Mouse (Mus musculus): ENCODE data around the gene Mettl9.
A peak's percentile ranks its signal among the peaks of the same experiment; 100 is the strongest.

Gene Mettl9

GRCm38 (mm10) chr7:121045671-121046453 is 11.6 kb downstream of the Mettl9 start:
- no peak for DNase-seq

- no peak for DNase-seq
Observed at GRCm38 (mm10) chr7:121047624-121048023, 13.4 kb downstream of the Mettl9 start.

DNA sequence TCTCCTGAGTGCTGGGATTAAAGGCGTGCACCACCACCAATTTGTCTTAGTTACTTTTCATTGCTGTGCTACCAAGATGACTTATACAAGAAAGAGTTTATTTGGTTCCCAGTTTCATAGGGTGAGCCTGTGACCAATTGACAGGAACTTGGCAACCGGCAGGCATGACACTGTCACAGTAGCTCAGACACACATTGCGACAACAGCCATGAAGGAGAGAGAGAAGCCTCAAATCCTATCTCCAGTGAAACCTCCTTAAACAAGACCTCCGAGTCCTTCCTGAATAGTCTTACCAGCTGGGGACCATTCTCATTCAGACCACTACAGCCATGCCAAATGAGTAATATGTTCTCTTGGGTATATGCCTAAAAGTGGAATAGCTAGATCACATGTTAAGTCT is 18.8 kb downstream of the Mettl9 start:
- no peak for DNase-seq

GRCm38 (mm10) chr7:121059477-121060218 is 25.4 kb downstream of the Mettl9 start:
- peak; percentile 10 for DNase-seq

DNA sequence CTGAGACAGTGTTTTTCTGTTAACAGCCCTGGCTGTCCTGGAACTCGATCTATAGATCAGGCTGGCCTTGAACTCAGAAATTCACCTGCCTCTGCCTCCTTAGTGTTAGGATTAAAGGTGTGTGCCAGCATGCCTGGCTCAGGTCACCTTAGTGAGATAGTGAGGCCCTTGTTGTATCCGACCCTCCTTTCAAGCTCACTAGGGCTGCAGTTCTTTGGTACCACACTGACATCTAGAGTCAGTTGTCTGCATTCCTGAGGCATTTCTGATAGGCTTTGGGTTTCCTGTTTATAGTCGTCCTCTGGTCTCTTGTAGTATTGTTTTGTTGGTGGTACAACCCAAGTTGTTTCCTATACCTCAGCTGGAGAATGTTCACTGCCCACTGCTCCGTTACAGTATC is 30.1 kb downstream of the Mettl9 start:
- peak; percentile 36 for DNase-seq

DNA sequence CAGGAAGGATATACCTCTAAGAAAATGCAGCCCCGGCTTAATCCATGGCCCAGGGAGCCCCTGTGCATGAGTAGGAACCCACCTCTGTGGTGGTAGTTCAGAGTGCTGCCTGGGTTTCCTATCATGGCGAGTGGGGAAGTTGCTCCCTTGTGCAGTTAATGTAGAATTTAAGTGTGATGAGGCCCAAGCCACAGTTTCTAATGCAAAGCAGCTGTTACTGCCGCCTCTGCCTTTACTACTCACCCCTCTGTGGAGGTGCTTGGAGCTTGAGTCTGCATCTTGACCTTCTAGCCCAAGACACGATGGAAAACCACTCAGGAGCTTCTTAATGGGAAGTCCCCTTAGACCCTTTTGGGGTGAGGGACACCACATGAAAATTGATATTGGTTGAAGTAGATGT is 37.0 kb downstream of the Mettl9 start:
- no peak for DNase-seq

- no peak for DNase-seq
Observed at GRCm38 (mm10) chr7:121072506-121072905, 38.3 kb downstream of the Mettl9 start.

DNA sequence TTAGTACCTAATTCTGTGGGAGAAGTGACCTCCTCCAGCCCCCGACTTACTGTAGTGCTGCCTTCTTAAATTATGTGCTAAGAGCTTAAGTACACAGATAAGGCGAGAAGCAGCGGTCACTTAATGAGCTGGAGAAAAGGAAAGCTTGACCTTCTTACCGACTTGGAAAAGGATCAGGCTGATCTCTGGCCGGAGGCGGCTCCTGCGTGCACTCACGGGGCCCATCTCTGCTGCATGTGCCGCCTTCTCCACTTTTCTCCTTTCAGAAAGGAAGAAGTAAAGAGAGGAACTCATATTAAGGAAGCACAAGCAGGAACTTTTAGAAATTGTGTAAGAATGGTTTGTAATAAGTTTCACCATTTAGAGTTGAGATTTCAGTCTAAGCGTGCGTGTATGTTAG is 40.0 kb downstream of the Mettl9 start, which contains the start of gene Igsf6:
Igsf6 (minus strand) TSS at position 292 of the 400 bp plus-strand sequence.
- no peak for DNase-seq

- no peak for DNase-seq
Observed at GRCm38 (mm10) chr7:121074801-121075400, 40.7 kb downstream of the Mettl9 start.

- DNase-seq, result no peak
Observed at GRCm38 (mm10) chr7:121075416-121075815, 41.2 kb downstream of the Mettl9 start.

DNA sequence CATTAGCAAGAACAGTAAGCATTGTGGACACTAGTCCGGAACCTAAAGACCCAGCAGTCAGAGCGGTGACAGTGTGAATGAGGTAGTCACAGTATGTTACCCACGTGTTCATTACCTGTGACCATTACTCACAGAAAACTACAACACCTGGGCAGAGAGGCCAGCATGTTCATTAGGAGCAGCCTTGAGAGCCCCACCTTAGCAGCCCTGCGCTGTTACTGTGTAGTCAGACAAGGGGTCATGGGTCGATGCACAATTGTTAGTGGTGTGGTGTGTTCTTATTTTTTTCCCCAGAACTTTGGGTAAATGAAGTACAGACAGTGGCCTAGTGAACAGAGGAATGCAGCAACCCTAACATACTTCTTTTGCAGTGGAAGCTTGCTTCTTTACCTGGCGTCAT is 43.1 kb downstream of the Mettl9 start:
- DNase-seq, result no peak

DNA sequence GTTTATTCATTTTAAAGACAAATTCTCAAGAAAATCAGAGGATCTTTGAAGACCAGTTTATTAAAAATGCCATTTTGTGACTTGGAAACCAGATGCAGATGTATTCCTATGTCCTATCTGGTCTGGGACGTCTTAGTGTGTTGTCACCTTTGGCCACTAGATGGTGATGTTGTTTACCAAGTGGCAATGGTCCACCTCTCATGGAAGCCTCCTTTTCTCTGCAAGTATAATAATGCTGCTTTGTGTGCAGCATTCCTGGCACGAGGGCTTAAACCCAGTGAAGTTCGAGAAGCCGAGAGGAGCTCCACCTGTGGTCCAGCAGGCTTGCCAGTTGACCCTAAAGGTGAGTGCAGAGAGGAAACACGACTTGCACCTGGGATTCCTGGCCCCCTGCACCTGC is 43.6 kb downstream of the Mettl9 start:
- peak; percentile 48 for DNase-seq

- DNase-seq, result no peak
Observed at GRCm38 (mm10) chr7:121081350-121081749, 47.1 kb downstream of the Mettl9 start, which contains the start of gene Otoa. Gene Otoa, plus strand, starts transcription at chr7:121081650.

DNA sequence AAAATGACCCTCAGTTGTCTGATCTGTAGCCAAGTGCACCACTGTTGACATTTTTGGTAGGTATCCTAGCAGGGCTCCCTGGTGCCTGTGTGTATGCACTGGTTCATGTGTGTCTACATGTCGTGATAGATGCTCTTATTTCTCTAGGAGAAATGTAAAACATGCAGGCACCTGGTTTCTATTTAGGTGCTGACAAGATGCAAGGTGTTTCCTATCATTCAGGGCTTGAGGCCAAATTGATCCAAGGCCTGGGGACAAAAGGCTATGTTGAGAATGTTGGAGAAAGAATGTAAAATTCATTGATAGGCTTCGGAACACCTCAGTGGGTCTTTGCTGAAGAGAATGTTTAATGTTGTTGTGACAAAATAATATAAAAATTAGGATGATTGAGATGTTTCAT is 47.6 kb downstream of the Mettl9 start:
- no peak for DNase-seq

GRCm38 (mm10) chr7:121082949-121083513 is 48.8 kb downstream of the Mettl9 start:
- no peak for DNase-seq

DNA sequence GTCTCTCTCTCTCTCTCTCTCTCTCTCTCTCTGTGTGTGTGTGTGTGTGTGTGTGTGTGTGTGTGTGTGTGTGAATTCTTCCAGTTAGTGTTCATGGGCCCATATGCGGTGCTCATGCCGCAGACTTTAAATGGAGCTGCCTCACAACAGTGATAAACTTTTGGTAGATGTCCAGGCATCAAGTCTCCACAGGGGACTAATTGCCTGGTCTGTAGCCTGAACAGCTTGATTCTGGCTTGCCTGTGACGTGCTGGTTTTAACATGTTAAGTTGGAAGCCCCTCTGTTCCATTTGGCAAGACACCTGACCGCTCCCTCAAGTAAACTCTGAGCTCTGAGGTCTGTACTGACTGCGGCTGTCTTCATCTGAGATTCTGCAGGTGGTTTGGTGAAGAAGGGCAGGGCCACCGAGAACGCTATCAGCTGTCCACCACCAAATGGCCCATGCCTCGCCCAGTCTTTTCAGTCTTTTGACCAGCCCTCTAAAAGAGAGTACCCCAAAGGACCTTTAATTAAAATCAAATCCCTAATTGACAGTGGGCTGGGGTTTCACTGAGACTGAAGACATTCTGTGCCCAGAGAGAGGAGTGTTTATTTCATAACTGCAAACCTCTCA is 50.7 kb downstream of the Mettl9 start:
- DNase-seq, result no peak

GRCm38 (mm10) chr7:121085500-121085899 is 51.3 kb downstream of the Mettl9 start:
- no peak for DNase-seq

- no peak for DNase-seq
Observed at GRCm38 (mm10) chr7:121088745-121089144, 54.5 kb downstream of the Mettl9 start.

DNA sequence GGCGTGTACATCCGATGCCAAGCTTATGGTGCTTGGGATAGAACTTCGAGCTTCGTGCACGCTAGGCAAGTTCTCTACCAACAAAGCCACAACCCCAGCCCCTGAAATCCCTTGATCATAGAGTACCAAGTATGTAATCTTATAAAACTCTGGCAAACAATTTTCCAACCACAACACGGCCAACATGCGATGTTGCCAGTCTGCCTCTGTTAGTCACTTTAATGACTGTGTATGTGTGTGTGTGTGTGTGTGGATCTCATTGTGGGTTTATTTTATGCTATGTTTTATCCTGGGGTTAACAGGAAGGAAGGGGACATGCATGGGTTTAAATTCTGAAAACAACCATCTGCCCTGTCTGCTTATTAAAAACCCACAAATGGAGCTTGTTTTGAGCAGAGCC is 56.5 kb downstream of the Mettl9 start:
- DNase-seq, result no peak

GRCm38 (mm10) chr7:121093026-121093425 is 58.8 kb downstream of the Mettl9 start:
- DNase-seq, result no peak

- DNase-seq, result no peak
Observed at GRCm38 (mm10) chr7:121098614-121099389, 64.6 kb downstream of the Mettl9 start.

- DNase-seq, result no peak
Observed at GRCm38 (mm10) chr7:121107851-121108250, 73.6 kb downstream of the Mettl9 start.

Data from thymus, postnatal 25 days (tissue).